Mouse (Mus musculus): Measurements from ENCODE around the gene AW209491. TPM values are rescaled to one million over a fixed set of nuclear protein-coding genes. Genes with fewer than 3 reads are reported as not detected.

The AW209491 gene
- total and polyA plus RNA-seq, 2 experiments, result 5.3 to 8.9 TPM

DNA sequence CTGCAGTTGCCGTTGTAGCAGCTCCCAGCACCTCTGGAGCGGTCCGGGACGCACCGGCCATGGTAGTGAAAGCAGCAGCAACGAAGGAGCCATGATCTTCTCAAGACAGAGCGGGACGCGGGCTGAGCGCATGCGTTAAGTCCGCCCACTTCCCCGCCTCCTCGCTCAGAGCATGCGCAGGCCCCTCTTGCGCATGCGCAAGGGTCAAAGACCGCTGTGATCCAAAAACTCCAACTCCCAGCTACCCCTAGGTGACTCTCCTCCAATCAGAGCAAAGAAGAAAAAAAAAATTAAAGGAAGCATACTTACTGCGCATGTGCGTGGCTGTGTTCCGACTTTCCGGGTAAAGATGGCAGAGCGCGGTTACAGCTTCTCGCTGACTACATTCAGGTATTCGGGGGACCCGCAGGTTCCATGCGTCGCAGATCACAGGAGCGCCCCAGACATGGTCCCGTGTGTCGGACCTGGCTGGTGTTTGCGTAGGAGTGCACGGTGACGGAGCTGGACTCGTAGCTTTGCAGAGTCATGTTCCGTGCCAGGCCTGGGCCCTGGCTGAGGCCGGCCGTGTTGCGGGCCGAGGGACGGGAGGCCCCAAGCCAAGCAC lies 16.9 kb upstream of the AW209491 start, which contains the start of the genes Mrpl32 and Psma2:
TSS of gene Mrpl32 (minus strand) at position 240 of the 604 bp plus-strand sequence.
TSS of gene Psma2 (plus strand) at position 315 of the 604 bp plus-strand sequence.
- TF ChIP-seq CTCF (IDR thresholded peaks at IDR 0.05; ENCODE audit: low read depth, low read length), result no peak
- peak; percentile 81 for TF ChIP-seq POLR2A (IDR thresholded peaks at IDR 0.05; ENCODE audit: extremely low read depth, insufficient read depth, low read length)
- 0 out of 2 replicates have a peak, but pooled peaks cover 3% of the 10 kb centered on the region for H3K4me1 ChIP-seq (ENCODE audit: control insufficient read depth, insufficient read depth, low read length)
- peak within 1 kb of the TSS; percentile 99 for H3K4me3 ChIP-seq (ENCODE audit: insufficient read depth, low read depth, low read length)
- H3K79me2 ChIP-seq (ENCODE audit: control insufficient read depth, insufficient read depth, low read length), result peaks cover 4% of the 10 kb centered on the region; the same call in 1 of the 2 replicates
- peak; percentile 95 for DNase-seq (ENCODE audit: extremely low read depth, low read depth, low spot score)
- peaks cover 16% of the 10 kb centered on the region for H3K36me3 ChIP-seq (ENCODE audit: control insufficient read depth, insufficient read depth, low read length)
- peak within 1 kb of the TSS; percentile 98 for H3K9ac ChIP-seq (ENCODE audit: low read depth, low read length)
- WGBS, result under 1% methylated on average over 42 of the region's 42 CpGs
- peak within 1 kb of the TSS; percentile 74 for H3K27ac ChIP-seq (replicated peaks; ENCODE audit: insufficient read depth, low read depth, low read length)
- H3K27me3 ChIP-seq (ENCODE audit: control insufficient read depth, insufficient read depth, low read length), result no peaks in the 10 kb centered on the region

DNA sequence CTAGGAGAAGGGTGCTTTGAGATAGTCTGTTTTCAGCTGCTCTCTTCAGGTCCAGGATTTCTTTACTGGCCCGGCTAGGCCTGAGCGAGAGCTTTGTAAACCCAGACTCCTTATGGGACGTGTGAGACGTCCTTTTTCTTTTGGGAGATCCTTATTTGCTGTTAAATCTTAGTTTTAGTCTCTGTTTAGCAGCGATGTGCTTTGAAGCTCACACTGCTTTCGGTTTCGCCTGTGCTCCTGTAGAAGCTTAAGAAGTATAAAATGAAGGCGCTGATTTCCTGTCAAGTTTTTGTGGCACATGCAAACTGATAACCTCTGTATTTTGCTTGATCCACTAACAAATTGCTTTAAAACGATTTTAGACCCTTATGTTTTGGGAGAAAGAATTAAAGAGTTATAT lies 16.4 kb upstream of the AW209491 start:
- peak overlapping the region; percentile 95 for H3K9ac ChIP-seq (ENCODE audit: low read depth, low read length)
- H3K4me1 ChIP-seq (ENCODE audit: control insufficient read depth, insufficient read depth, low read length), result 0 out of 2 replicates have a peak, but pooled peaks cover 3% of the 10 kb centered on the region
- H3K4me3 ChIP-seq (ENCODE audit: insufficient read depth, low read depth, low read length), result peak overlapping the region; percentile 97
- peak overlapping the region; percentile 74 for H3K27ac ChIP-seq (replicated peaks; ENCODE audit: insufficient read depth, low read depth, low read length)
- no peaks in the 10 kb centered on the region for H3K27me3 ChIP-seq (ENCODE audit: control insufficient read depth, insufficient read depth, low read length)
- peaks cover 4% of the 10 kb centered on the region; the same call in 1 of the 2 replicates for H3K79me2 ChIP-seq (ENCODE audit: control insufficient read depth, insufficient read depth, low read length)
- TF ChIP-seq CTCF (IDR thresholded peaks at IDR 0.05; ENCODE audit: low read depth, low read length) (no peak), POLR2A (IDR thresholded peaks at IDR 0.05; ENCODE audit: extremely low read depth, insufficient read depth, low read length) (no peak)
- peaks cover 20% of the 10 kb centered on the region for H3K36me3 ChIP-seq (ENCODE audit: control insufficient read depth, insufficient read depth, low read length)
- no peak for DNase-seq (ENCODE audit: extremely low read depth, low read depth, low spot score)
- 0% methylated on average over 9 of the region's 9 CpGs for WGBS

DNA sequence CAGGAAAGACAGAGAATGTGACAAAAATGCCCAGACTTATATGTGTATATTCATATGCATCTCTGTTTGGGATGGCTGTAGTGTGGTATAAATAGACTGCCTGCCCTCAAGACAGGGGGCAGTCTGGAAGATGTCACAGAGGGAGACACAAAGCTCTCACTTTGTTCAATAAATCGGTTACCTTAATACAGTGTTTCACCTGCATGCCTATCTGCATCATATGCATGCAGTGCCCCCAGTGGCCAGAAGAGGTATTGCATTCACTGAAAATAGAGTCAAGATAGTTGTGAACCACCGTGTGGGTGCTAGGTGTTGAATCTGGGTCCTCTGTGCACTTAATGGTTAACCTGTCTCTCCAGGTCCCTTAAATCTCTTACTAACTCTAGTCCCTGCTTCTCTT lies 11.2 kb upstream of the AW209491 start:
- H3K4me3 ChIP-seq (ENCODE audit: insufficient read depth, low read depth, low read length), result no peak overlapping the region; the same call in 1 of the 2 replicates
- H3K27me3 ChIP-seq (ENCODE audit: control insufficient read depth, insufficient read depth, low read length), result no peaks in the 10 kb centered on the region
- H3K36me3 ChIP-seq (ENCODE audit: control insufficient read depth, insufficient read depth, low read length), result peaks cover 48% of the 10 kb centered on the region
- peak; percentile 40 for DNase-seq (ENCODE audit: extremely low read depth, low read depth, low spot score)
- TF ChIP-seq CTCF (IDR thresholded peaks at IDR 0.05; ENCODE audit: low read depth, low read length) (peak; percentile 63), POLR2A (IDR thresholded peaks at IDR 0.05; ENCODE audit: extremely low read depth, insufficient read depth, low read length) (no peak)
- H3K9ac ChIP-seq (ENCODE audit: low read depth, low read length), result no peak overlapping the region
- H3K27ac ChIP-seq (replicated peaks; ENCODE audit: insufficient read depth, low read depth, low read length), result no peak overlapping the region
- WGBS, result 10% methylated on average over 2 of the region's 2 CpGs
- H3K79me2 ChIP-seq (ENCODE audit: control insufficient read depth, insufficient read depth, low read length), result peaks cover 4% of the 10 kb centered on the region; the same call in 1 of the 2 replicates
- peaks cover 3% of the 10 kb centered on the region; the same call in 1 of the 2 replicates for H3K4me1 ChIP-seq (ENCODE audit: control insufficient read depth, insufficient read depth, low read length)

DNA sequence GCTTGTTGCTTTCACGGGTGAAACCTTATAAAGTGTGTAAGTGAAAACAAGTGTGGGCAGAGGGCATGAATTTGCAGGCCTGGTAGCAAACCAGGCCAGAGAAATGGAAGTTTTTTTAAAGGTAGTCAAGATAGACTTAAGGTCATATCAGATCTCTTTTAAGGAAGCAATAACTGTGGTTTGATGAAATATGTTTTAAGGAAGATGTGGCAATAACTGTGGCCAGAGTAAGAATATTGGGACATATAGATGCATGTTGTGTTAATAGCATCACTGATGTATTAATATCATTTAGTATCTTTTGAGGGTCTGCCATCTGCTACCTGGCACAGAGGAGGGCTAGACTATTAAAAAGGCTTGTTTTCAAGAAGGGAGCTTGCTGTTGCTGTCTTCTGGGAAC lies 10.0 kb downstream of the AW209491 start:
- Histone ChIP-seq H3K27me3 (ENCODE audit: control insufficient read depth, insufficient read depth, low read length) (no peaks in the 10 kb centered on the region), H3K27ac (replicated peaks; ENCODE audit: insufficient read depth, low read depth, low read length) (no peak overlapping the region), H3K9ac (ENCODE audit: low read depth, low read length) (no peak overlapping the region), H3K36me3 (ENCODE audit: control insufficient read depth, insufficient read depth, low read length) (peaks cover 36% of the 10 kb centered on the region), H3K4me3 (ENCODE audit: insufficient read depth, low read depth, low read length) (no peak overlapping the region), H3K79me2 (ENCODE audit: control insufficient read depth, insufficient read depth, low read length) (no peaks in the 10 kb centered on the region), H3K4me1 (ENCODE audit: control insufficient read depth, insufficient read depth, low read length) (no peaks in the 10 kb centered on the region)
- TF ChIP-seq POLR2A (IDR thresholded peaks at IDR 0.05; ENCODE audit: extremely low read depth, insufficient read depth, low read length) (no peak), CTCF (IDR thresholded peaks at IDR 0.05; ENCODE audit: low read depth, low read length) (no peak)
- 11% methylated on average over 1 of the region's 1 CpGs for WGBS
- DNase-seq (ENCODE audit: extremely low read depth, low read depth, low spot score), result no peak

DNA sequence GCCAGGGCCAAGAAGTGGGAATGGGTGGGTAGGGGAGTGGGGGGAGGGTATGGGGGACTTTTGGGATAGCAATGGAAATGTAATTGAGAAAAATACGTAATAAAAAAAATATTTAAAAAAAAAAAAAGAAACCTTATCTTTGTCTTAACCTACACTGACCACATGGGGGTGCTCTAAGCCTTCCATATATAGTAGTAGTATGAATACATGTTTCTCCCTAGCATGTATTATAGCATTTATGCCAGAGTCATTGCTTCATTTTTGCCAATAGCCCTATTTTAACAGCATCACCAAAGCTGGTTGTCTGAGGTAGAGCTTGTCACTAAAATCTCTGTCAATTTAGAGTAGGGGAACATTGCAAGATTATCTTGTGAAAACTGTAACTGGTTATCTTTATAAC lies 19.3 kb downstream of the AW209491 start:
- Histone ChIP-seq H3K27me3 (ENCODE audit: control insufficient read depth, insufficient read depth, low read length) (no peaks in the 10 kb centered on the region), H3K27ac (replicated peaks; ENCODE audit: insufficient read depth, low read depth, low read length) (no peak overlapping the region), H3K4me1 (ENCODE audit: control insufficient read depth, insufficient read depth, low read length) (no peaks in the 10 kb centered on the region), H3K4me3 (ENCODE audit: insufficient read depth, low read depth, low read length) (no peak overlapping the region), H3K9ac (ENCODE audit: low read depth, low read length) (no peak overlapping the region), H3K36me3 (ENCODE audit: control insufficient read depth, insufficient read depth, low read length) (no peaks in the 10 kb centered on the region), H3K79me2 (ENCODE audit: control insufficient read depth, insufficient read depth, low read length) (no peaks in the 10 kb centered on the region)
- peak; percentile 11 for DNase-seq (ENCODE audit: extremely low read depth, low read depth, low spot score)
- 26% methylated on average over 1 of the region's 1 CpGs for WGBS
- TF ChIP-seq POLR2A (IDR thresholded peaks at IDR 0.05; ENCODE audit: extremely low read depth, insufficient read depth, low read length) (no peak), CTCF (IDR thresholded peaks at IDR 0.05; ENCODE audit: low read depth, low read length) (no peak)

DNA sequence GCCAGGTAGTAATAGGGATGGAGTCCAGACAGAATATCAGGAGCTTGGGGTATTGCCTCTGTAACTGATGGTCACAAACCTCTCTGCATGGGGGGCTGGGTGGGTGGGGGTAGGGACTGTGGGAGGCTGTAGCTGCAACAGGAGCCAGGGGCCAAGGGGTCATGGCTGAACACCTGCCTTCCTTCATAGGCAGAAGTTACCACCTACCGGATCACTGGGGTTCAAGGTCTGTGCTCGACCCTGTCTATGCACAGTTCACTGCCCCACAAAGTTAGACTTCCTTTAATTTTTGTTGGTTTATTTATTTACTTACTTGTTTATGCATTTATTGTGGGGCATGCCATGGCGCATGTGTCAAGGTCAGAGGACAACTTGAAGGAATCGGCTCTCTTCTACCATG lies 37.2 kb downstream of the AW209491 start:
- 71% methylated on average over 4 of the region's 4 CpGs for WGBS
- Histone ChIP-seq H3K27ac (replicated peaks; ENCODE audit: insufficient read depth, low read depth, low read length) (no peak overlapping the region), H3K9ac (ENCODE audit: low read depth, low read length) (no peak overlapping the region), H3K36me3 (ENCODE audit: control insufficient read depth, insufficient read depth, low read length) (no peaks in the 10 kb centered on the region), H3K4me1 (ENCODE audit: control insufficient read depth, insufficient read depth, low read length) (no peaks in the 10 kb centered on the region), H3K79me2 (ENCODE audit: control insufficient read depth, insufficient read depth, low read length) (no peaks in the 10 kb centered on the region), H3K27me3 (ENCODE audit: control insufficient read depth, insufficient read depth, low read length) (no peaks in the 10 kb centered on the region), H3K4me3 (ENCODE audit: insufficient read depth, low read depth, low read length) (no peak overlapping the region)
- TF ChIP-seq POLR2A (IDR thresholded peaks at IDR 0.05; ENCODE audit: extremely low read depth, insufficient read depth, low read length) (no peak), CTCF (IDR thresholded peaks at IDR 0.05; ENCODE audit: low read depth, low read length) (no peak)
- no peak for DNase-seq (ENCODE audit: extremely low read depth, low read depth, low spot score)

All from liver, adult 2 months (tissue).